Mouse (Mus musculus): ENCODE measurements at regions not wholly inside any gene's neighbourhood (a gene's known extent, or its start where the extent isn't known, plus 50 kb on each side); places are given as distances from the start of the nearest gene placed in this dataset.
A peak's percentile ranks its signal among the peaks of the same experiment; 100 is the strongest.
"Not testable (repeated sequence)": the region's sequence is repeated elsewhere in the genome, so short reads cannot be mapped to it uniquely, and the experiment has no call there.

DNA sequence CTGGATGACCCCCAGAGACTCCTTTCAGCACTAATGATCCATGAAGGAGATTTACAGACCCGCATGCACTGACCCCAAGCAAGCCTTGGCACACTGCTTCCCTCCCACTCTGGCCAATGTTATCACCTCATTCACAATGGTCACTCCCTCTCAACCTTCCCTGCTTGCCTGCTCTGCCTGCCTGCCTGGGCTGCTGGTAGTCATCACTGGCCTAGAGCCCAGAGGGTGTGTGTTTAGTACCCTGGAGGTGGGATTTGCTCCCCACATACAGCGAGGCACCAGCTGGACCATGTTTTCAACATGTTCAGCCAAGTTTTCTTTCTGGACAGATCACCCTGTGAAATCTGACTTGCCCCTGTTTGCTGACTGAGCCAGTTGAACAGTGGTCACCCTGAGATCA, 147.9 kb downstream of the Lyplal1 start:
- H3K27ac ChIP-seq (ENCODE audit: low read length), result peak overlapping the region; percentile 62
- 30% methylated on average over 2 of the region's 2 CpGs for WGBS
- ATAC-seq (ENCODE audit: low read depth), result peak; percentile 93

DNA sequence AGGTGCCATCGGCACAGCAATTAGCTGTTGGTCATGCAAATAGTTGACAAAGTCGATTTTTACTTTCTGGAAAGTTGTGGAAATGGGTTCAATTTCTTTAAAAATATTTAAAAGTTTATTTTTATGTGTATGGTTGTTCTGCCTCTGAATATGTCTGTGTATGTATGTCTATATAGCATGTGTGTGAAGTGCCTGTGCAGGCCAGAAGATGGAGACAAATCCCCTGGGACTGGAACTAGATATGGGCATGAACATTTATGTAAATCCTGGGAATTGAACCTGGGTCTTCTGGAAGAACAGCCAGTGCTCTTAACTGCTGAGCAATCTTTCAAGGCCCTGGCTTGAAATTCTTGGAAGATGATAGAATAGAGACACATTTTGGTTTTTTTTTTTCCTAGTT, 140.0 kb downstream of the Lyplal1 start:
- H3K36me3 ChIP-seq (ENCODE audit: control insufficient read depth, insufficient read depth, low read length), result no peaks in the 10 kb centered on the region
- no peak overlapping the region for H3K4me2 ChIP-seq (ENCODE audit: low read depth, low read length)
- ATAC-seq (ENCODE audit: low read depth), result no peak
- H3K9ac ChIP-seq (ENCODE audit: low read length), result no peak overlapping the region
- 92% methylated on average over 2 of the region's 2 CpGs for WGBS
- no peaks in the 10 kb centered on the region for H3K27me3 ChIP-seq (ENCODE audit: control insufficient read depth, insufficient read depth, low read depth, low read length)
- no peak overlapping the region for H3K4me3 ChIP-seq (ENCODE audit: low read length)
- H3K27ac ChIP-seq (ENCODE audit: low read length), result no peak overlapping the region
- no peaks in the 10 kb centered on the region for H3K9me3 ChIP-seq (ENCODE audit: control insufficient read depth, low read length)
- H3K4me1 ChIP-seq (replicated peaks; ENCODE audit: control insufficient read depth, insufficient read depth, low read length), result no peaks in the 10 kb centered on the region

More for the DNA sequence above, 147.9 kb downstream of the Lyplal1 start:
- Histone ChIP-seq H3K4me3 (ENCODE audit: low read length) (no peak overlapping the region), H3K4me2 (ENCODE audit: low read depth, low read length) (no peak overlapping the region), H3K27me3 (ENCODE audit: control insufficient read depth, insufficient read depth, low read depth, low read length) (no peaks in the 10 kb centered on the region), H3K9me3 (ENCODE audit: control insufficient read depth, low read length) (no peaks in the 10 kb centered on the region), H3K36me3 (ENCODE audit: control insufficient read depth, insufficient read depth, low read length) (no peaks in the 10 kb centered on the region), H3K9ac (ENCODE audit: low read length) (no peak overlapping the region), H3K4me1 (replicated peaks; ENCODE audit: control insufficient read depth, insufficient read depth, low read length) (peaks cover 4% of the 10 kb centered on the region; the same call in 1 of the 2 replicates)

DNA sequence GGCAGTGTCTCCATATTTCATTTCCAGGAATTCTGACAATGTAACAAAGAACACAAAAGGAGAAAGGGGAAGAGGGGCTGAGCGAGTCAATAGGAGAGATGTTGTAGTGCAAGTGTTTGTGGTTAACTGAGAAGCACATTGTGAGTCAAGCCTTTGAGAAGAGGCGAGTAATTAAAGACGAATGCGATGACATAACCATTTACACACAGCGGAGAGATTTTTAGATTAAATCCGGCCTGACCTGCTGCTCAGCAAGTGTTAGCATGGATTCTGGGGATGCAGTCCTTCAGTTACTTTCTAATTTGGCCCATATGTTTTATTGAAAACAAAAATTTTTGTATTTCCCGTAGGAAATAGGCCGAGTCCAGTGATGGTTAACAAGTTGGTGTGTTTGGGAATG, 127.7 kb downstream of the Lyplal1 start:
- Histone ChIP-seq H3K27me3 (ENCODE audit: control insufficient read depth, insufficient read depth, low read depth, low read length) (no peaks in the 10 kb centered on the region), H3K9ac (ENCODE audit: low read length) (no peak overlapping the region), H3K4me2 (ENCODE audit: low read depth, low read length) (no peak overlapping the region), H3K4me1 (replicated peaks; ENCODE audit: control insufficient read depth, insufficient read depth, low read length) (no peaks in the 10 kb centered on the region), H3K9me3 (ENCODE audit: control insufficient read depth, low read length) (no peaks in the 10 kb centered on the region), H3K36me3 (ENCODE audit: control insufficient read depth, insufficient read depth, low read length) (no peaks in the 10 kb centered on the region), H3K27ac (ENCODE audit: low read length) (no peak overlapping the region), H3K4me3 (ENCODE audit: low read length) (no peak overlapping the region)
- WGBS, result 71% methylated on average over 8 of the region's 8 CpGs
- ATAC-seq (ENCODE audit: low read depth), result no peak

DNA sequence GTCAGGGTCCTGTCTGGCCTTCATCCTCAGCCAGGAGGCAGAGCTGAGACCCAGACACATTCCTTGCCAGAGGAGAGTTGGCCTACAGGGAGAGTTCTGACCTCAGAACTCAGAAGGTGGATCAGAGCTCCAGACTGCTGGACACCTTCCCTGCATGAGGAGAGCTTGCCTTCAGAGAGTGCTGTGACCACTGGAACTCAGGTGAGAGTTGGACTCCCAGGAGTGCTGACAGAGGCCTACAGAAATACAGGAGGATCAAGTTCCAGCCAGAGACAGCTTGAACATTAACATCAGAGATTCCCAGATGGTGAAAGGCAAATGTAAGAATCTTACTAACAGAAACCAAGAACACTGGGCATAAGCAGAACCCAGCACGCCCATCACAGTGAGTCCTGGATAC, 117.0 kb downstream of the Lyplal1 start:
- not testable (repeated sequence) for H3K27me3 ChIP-seq (ENCODE audit: control insufficient read depth, insufficient read depth, low read depth, low read length); H3K4me2 ChIP-seq (ENCODE audit: low read depth, low read length); H3K36me3 ChIP-seq (ENCODE audit: control insufficient read depth, insufficient read depth, low read length); H3K9ac ChIP-seq (ENCODE audit: low read length); H3K9me3 ChIP-seq (ENCODE audit: control insufficient read depth, low read length); H3K4me1 ChIP-seq (replicated peaks; ENCODE audit: control insufficient read depth, insufficient read depth, low read length); H3K27ac ChIP-seq (ENCODE audit: low read length); ATAC-seq (ENCODE audit: low read depth); H3K4me3 ChIP-seq (ENCODE audit: low read length)
- WGBS, result 85% methylated on average over 1 of the region's 1 CpGs

DNA sequence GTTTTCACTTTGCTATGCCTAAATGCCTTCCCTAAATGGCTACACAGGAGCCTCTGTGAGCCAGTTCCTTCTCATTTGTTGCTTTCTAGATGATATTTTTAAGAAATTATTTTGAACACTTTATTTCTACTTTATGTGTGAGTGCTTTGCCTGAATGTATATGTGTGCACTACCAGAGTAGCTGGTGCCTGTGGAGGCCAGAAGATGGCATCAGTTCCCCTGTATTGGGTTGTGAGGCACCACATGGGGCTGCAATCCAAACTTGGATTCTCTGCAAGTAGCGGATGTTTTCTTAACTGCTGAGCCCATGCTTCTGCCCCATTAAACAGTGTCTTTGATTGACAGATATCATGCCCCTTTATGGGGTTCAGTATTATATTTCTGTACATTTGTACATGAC, 103.7 kb downstream of the Lyplal1 start:
- 87% methylated on average over 1 of the region's 1 CpGs for WGBS
- H3K27ac ChIP-seq (ENCODE audit: low read length), result no peak overlapping the region
- H3K4me2 ChIP-seq (ENCODE audit: low read depth, low read length), result no peak overlapping the region
- H3K4me3 ChIP-seq (ENCODE audit: low read length), result no peak overlapping the region
- H3K4me1 ChIP-seq (replicated peaks; ENCODE audit: control insufficient read depth, insufficient read depth, low read length), result peaks cover 12% of the 10 kb centered on the region
- peaks cover 4% of the 10 kb centered on the region; the same call in 1 of the 2 replicates for H3K9me3 ChIP-seq (ENCODE audit: control insufficient read depth, low read length)
- no peaks in the 10 kb centered on the region for H3K27me3 ChIP-seq (ENCODE audit: control insufficient read depth, insufficient read depth, low read depth, low read length)
- no peak overlapping the region for H3K9ac ChIP-seq (ENCODE audit: low read length)
- ATAC-seq (ENCODE audit: low read depth), result no peak
- no peaks in the 10 kb centered on the region for H3K36me3 ChIP-seq (ENCODE audit: control insufficient read depth, insufficient read depth, low read length)

DNA sequence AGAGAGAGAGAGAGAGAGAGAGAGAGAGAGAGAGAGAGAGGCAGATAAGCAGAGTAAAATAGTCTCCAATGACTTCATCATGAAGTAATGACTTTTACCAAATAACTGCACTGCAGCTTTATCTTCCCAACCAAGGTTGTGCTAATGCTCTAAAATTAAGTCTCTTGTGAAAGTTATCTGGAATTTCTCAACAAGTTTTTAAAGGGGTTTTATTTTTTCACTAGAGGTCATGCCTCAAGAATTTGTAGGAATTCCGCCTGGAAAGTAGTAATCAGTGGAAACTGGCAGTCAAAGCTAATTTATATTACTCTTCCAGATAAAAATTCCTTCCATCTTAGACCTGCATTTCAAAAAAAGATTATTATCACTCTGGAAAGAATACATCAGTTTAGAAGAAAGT, 102.9 kb downstream of the Lyplal1 start:
- H3K4me1 ChIP-seq (replicated peaks; ENCODE audit: control insufficient read depth, insufficient read depth, low read length), result peaks cover 12% of the 10 kb centered on the region
- no peak overlapping the region for H3K9ac ChIP-seq (ENCODE audit: low read length)
- no peak overlapping the region for H3K4me3 ChIP-seq (ENCODE audit: low read length)
- H3K27me3 ChIP-seq (ENCODE audit: control insufficient read depth, insufficient read depth, low read depth, low read length), result no peaks in the 10 kb centered on the region
- ATAC-seq (ENCODE audit: low read depth), result no peak
- H3K4me2 ChIP-seq (ENCODE audit: low read depth, low read length), result no peak overlapping the region
- no peaks in the 10 kb centered on the region for H3K36me3 ChIP-seq (ENCODE audit: control insufficient read depth, insufficient read depth, low read length)
- WGBS, result 38% methylated on average over 1 of the region's 1 CpGs
- H3K27ac ChIP-seq (ENCODE audit: low read length), result no peak overlapping the region
- peaks cover 4% of the 10 kb centered on the region; the same call in 1 of the 2 replicates for H3K9me3 ChIP-seq (ENCODE audit: control insufficient read depth, low read length)

DNA sequence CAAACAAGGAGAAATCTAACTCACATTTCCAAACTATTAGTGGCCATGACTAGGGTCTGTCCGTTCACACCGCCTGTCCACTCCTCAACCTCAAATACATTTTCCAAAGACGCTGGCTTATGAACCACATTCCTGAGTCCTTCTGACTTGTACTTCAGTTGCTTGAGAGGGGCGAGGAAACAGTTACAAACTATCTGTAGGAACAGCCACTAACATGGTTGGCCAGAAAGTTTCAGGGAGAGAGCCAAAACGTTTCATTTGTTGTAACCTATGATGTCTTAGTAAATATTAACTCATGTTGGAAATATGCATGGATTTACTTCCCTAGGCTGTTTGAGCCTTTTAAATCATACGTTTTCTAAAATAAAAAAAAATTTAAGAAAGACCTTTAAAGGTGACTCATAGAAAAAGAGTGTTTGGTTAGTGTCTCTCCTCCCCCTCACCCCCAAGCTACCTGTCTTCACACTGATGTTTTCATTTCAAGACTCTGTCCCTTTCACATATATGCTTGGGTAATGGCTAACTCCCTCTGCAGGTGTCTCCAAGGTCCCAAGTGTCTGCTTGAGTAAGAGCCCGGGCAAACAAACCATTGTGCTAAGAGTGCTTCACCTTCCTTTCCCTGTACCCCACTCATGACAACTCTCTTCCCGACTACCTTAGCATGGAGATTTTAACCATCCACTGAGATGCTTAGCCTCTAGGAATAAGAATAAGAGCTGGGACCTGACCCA, 101.1 kb downstream of the Lyplal1 start:
- no peaks in the 10 kb centered on the region for H3K9me3 ChIP-seq (ENCODE audit: control insufficient read depth, low read length)
- peak overlapping the region; percentile 82 for H3K27ac ChIP-seq (ENCODE audit: low read length)

DNA sequence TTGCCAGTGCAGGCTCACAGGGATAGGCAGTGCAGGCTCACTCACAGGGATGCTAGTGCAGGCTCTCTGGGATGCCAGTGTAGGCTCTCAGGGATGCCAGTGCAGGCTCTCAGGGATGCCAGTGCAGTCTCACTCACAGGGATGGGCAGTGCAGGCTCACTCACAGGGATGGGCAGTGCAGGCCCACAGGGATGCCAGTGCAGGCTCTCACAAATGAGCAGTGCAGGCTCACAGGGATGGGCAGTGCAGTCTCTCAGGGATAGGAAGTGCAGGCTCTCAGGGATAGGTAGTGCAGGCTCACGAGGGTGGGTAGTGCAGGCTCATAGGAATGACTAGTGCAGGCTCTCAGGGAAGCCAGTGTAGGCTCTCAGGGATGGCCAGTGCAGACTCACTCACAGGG, 99.6 kb downstream of the Lyplal1 start:
- no peak for ATAC-seq (ENCODE audit: low read depth)
- Histone ChIP-seq H3K4me1 (replicated peaks; ENCODE audit: control insufficient read depth, insufficient read depth, low read length) (peaks cover 12% of the 10 kb centered on the region), H3K4me2 (ENCODE audit: low read depth, low read length) (no peak overlapping the region), H3K4me3 (ENCODE audit: low read length) (no peak overlapping the region), H3K27ac (ENCODE audit: low read length) (no peak overlapping the region), H3K9ac (ENCODE audit: low read length) (no peak overlapping the region), H3K9me3 (ENCODE audit: control insufficient read depth, low read length) (no peaks in the 10 kb centered on the region), H3K36me3 (ENCODE audit: control insufficient read depth, insufficient read depth, low read length) (no peaks in the 10 kb centered on the region), H3K27me3 (ENCODE audit: control insufficient read depth, insufficient read depth, low read depth, low read length) (no peaks in the 10 kb centered on the region)
- 57% methylated on average over 1 of the region's 1 CpGs for WGBS

More for the DNA sequence above, 101.1 kb downstream of the Lyplal1 start:
- Histone ChIP-seq H3K36me3 (ENCODE audit: control insufficient read depth, insufficient read depth, low read length) (no peaks in the 10 kb centered on the region), H3K4me1 (replicated peaks; ENCODE audit: control insufficient read depth, insufficient read depth, low read length) (peaks cover 12% of the 10 kb centered on the region), H3K9ac (ENCODE audit: low read length) (no peak overlapping the region), H3K4me3 (ENCODE audit: low read length) (no peak overlapping the region), H3K4me2 (ENCODE audit: low read depth, low read length) (no peak overlapping the region), H3K27me3 (ENCODE audit: control insufficient read depth, insufficient read depth, low read depth, low read length) (no peaks in the 10 kb centered on the region)
- ATAC-seq (ENCODE audit: low read depth), result peak; percentile 87
- 41% methylated on average over 8 of the region's 8 CpGs for WGBS

DNA sequence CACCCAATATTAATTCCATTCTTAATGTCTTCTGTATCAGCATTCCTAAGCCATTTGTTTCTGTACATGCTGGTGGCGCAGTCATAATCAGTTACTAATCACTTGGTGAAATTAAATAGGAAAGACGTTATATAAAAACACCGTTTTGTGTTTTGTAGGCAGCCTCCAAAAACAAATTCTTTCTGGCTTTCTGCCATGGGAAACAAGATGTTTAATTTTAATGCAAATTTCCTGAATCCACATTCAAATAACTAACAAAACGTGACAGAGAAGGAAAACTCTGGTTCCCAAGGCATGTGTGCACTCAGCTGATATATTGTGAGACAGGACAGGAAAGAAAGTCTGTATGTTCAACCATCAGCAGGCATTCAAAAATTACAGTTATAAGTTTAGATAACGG, 97.6 kb downstream of the Lyplal1 start:
- Histone ChIP-seq H3K36me3 (ENCODE audit: control insufficient read depth, insufficient read depth, low read length) (no peaks in the 10 kb centered on the region), H3K4me3 (ENCODE audit: low read length) (no peak overlapping the region), H3K27me3 (ENCODE audit: control insufficient read depth, insufficient read depth, low read depth, low read length) (no peaks in the 10 kb centered on the region), H3K4me2 (ENCODE audit: low read depth, low read length) (no peak overlapping the region), H3K4me1 (replicated peaks; ENCODE audit: control insufficient read depth, insufficient read depth, low read length) (peaks cover 12% of the 10 kb centered on the region), H3K9me3 (ENCODE audit: control insufficient read depth, low read length) (no peaks in the 10 kb centered on the region; the same call in 1 of the 2 replicates), H3K9ac (ENCODE audit: low read length) (no peak overlapping the region), H3K27ac (ENCODE audit: low read length) (no peak overlapping the region)
- ATAC-seq (ENCODE audit: low read depth), result no peak
- WGBS, result 75% methylated on average over 5 of the region's 5 CpGs
